Mouse (Mus musculus): ENCODE results near the gene Tmem246. TPM values are rescaled to one million over a fixed set of nuclear protein-coding genes. Genes with fewer than 3 reads are reported as not detected.

The Tmem246 gene
- total and polyA plus RNA-seq, 2 experiments from 2014 or later: 164 to 193 TPM

- H3K9me3 ChIP-seq (ENCODE audit: low read length): no peaks in the 10 kb centered on the region
- DNase-seq (ENCODE audit: low spot score) (no peak), ATAC-seq (ENCODE audit: low FRiP score) (no peak)
- no peaks in the 10 kb centered on the region for H3K4me1 ChIP-seq (ENCODE audit: insufficient read depth, low read length)
- no peaks in the 10 kb centered on the region for H3K27me3 ChIP-seq (ENCODE audit: insufficient read depth, low read length)
- H3K27ac ChIP-seq (ENCODE audit: low read depth, low read length): no peak overlapping the region
- H3K36me3 ChIP-seq (ENCODE audit: insufficient read depth, low read length): peaks cover 21% of the 10 kb centered on the region
- H3K4me2 ChIP-seq (ENCODE audit: low read depth, low read length, poor library complexity, severe bottlenecking): no peak overlapping the region
- H3K4me3 ChIP-seq (ENCODE audit: low read depth, low read length): no peak overlapping the region
- TF ChIP-seq CTCF (IDR thresholded peaks at IDR 0.05): no peak
- 78% methylated on average over 2 of the region's 2 CpGs for WGBS
- no peak overlapping the region for H3K9ac ChIP-seq (replicated peaks; ENCODE audit: low read length, poor library complexity, severe bottlenecking)
Measured at GRCm38 (mm10) chr4:49590152-49590551, 7.5 kb downstream of the Tmem246 start.

GRCm38 (mm10) chr4:49586811-49587210 lies 10.9 kb downstream of the Tmem246 start:
- Histone ChIP-seq H3K27ac (ENCODE audit: low read depth, low read length) (no peak overlapping the region), H3K4me2 (ENCODE audit: low read depth, low read length, poor library complexity, severe bottlenecking) (no peak overlapping the region), H3K4me1 (ENCODE audit: insufficient read depth, low read length) (no peaks in the 10 kb centered on the region), H3K27me3 (ENCODE audit: insufficient read depth, low read length) (no peaks in the 10 kb centered on the region), H3K36me3 (ENCODE audit: insufficient read depth, low read length) (peaks cover 26% of the 10 kb centered on the region), H3K9ac (replicated peaks; ENCODE audit: low read length, poor library complexity, severe bottlenecking) (no peak overlapping the region), H3K9me3 (ENCODE audit: low read length) (no peaks in the 10 kb centered on the region), H3K4me3 (ENCODE audit: low read depth, low read length) (no peak overlapping the region)
- ATAC-seq (ENCODE audit: low FRiP score) (no peak), DNase-seq (ENCODE audit: low spot score) (no peak)
- whole genome bisulfite sequencing: 94% methylated on average over 10 of the region's 10 CpGs
- no peak for TF ChIP-seq CTCF (IDR thresholded peaks at IDR 0.05)

DNA sequence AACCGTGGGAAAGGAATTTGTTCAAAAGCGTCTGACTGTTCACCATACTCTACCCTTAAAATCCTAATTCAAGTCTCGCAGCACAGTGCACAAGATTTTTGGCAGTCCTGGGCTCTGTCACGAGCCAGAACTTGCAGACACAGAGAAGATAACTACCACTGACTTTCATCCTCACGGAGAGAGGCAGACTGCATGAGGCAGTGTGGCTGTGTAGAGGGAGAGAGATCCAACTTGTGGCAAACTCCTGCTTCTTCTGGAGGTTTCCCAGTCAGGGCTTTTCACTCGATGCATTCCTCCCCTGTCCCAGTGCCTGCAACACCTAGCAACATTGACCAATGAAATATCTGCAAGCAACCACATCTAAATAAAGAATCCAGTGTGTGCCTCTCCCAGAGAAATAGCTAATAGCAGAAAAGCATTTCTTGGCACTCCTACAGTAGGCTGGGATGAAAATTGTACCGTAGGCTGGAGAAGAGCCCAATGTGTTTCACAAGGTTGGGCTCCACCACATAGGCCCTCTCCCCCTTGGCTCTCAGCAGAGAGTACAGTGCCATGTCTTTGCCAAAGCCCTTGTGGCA lies 12.1 kb downstream of the Tmem246 start:
- no peak for TF ChIP-seq CTCF (IDR thresholded peaks at IDR 0.05)
- no peak overlapping the region for H3K9ac ChIP-seq (replicated peaks; ENCODE audit: low read length, poor library complexity, severe bottlenecking)
- H3K36me3 ChIP-seq (ENCODE audit: insufficient read depth, low read length): peaks cover 33% of the 10 kb centered on the region
- H3K27ac ChIP-seq (ENCODE audit: low read depth, low read length): no peak overlapping the region
- H3K4me1 ChIP-seq (ENCODE audit: insufficient read depth, low read length): no peaks in the 10 kb centered on the region
- no peaks in the 10 kb centered on the region for H3K9me3 ChIP-seq (ENCODE audit: low read length)
- no peaks in the 10 kb centered on the region for H3K27me3 ChIP-seq (ENCODE audit: insufficient read depth, low read length)
- ATAC-seq (ENCODE audit: low FRiP score) (0 out of 2 replicates have a peak, but pooled peaks have one; percentile 36), DNase-seq (ENCODE audit: low spot score) (peak; percentile 36)
- 85% methylated on average over 7 of the region's 7 CpGs for WGBS
- H3K4me2 ChIP-seq (ENCODE audit: low read depth, low read length, poor library complexity, severe bottlenecking): no peak overlapping the region
- no peak overlapping the region for H3K4me3 ChIP-seq (ENCODE audit: low read depth, low read length)

- no peaks in the 10 kb centered on the region for H3K9me3 ChIP-seq (ENCODE audit: low read length)
- no peak overlapping the region for H3K9ac ChIP-seq (replicated peaks; ENCODE audit: low read length, poor library complexity, severe bottlenecking)
- peak; percentile 23 for DNase-seq (ENCODE audit: low spot score)
- TF ChIP-seq CTCF (IDR thresholded peaks at IDR 0.05): no peak
- H3K4me1 ChIP-seq (ENCODE audit: insufficient read depth, low read length): no peaks in the 10 kb centered on the region
- no peaks in the 10 kb centered on the region for H3K27me3 ChIP-seq (ENCODE audit: insufficient read depth, low read length)
- H3K4me2 ChIP-seq (ENCODE audit: low read depth, low read length, poor library complexity, severe bottlenecking): no peak overlapping the region
- H3K4me3 ChIP-seq (ENCODE audit: low read depth, low read length): no peak overlapping the region
- H3K27ac ChIP-seq (ENCODE audit: low read depth, low read length): no peak overlapping the region
- no peak for ATAC-seq (ENCODE audit: low FRiP score)
- WGBS: 55% methylated on average over 14 of the region's 14 CpGs
- peaks cover 33% of the 10 kb centered on the region for H3K36me3 ChIP-seq (ENCODE audit: insufficient read depth, low read length)
Measured at GRCm38 (mm10) chr4:49583965-49584831, 13.5 kb downstream of the Tmem246 start.

DNA sequence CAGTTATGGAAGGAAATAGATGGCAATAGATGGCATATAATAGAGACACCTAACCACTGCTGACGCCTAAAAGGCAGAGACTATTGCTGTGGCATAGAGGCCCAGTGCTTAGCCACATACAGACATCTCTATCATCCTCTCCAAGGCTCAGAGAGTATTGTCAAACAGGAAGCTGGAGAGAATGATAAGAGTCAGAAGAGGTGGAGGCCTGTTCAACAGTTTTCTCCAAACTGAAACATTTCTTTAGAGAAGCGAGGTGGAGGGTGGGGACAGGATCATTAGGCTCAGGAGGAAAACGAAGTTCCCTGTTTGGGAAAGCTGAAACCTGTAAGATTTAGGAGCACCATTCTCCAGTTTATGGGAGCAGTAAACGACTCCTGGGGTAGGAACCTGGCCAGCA lies 16.4 kb downstream of the Tmem246 start:
- no peak for TF ChIP-seq CTCF (IDR thresholded peaks at IDR 0.05)
- Histone ChIP-seq H3K9me3 (ENCODE audit: low read length) (no peaks in the 10 kb centered on the region), H3K36me3 (ENCODE audit: insufficient read depth, low read length) (peaks cover 24% of the 10 kb centered on the region), H3K4me2 (ENCODE audit: low read depth, low read length, poor library complexity, severe bottlenecking) (no peak overlapping the region), H3K4me1 (ENCODE audit: insufficient read depth, low read length) (no peaks in the 10 kb centered on the region), H3K27me3 (ENCODE audit: insufficient read depth, low read length) (no peaks in the 10 kb centered on the region), H3K4me3 (ENCODE audit: low read depth, low read length) (no peak overlapping the region), H3K9ac (replicated peaks; ENCODE audit: low read length, poor library complexity, severe bottlenecking) (no peak overlapping the region), H3K27ac (ENCODE audit: low read depth, low read length) (no peak overlapping the region)
- ATAC-seq (ENCODE audit: low FRiP score): no peak
- no peak for DNase-seq (ENCODE audit: low spot score)
- WGBS: 67% methylated on average over 4 of the region's 4 CpGs

GRCm38 (mm10) chr4:49572194-49572593 lies 25.5 kb downstream of the Tmem246 start:
- no peak overlapping the region for H3K4me2 ChIP-seq (ENCODE audit: low read depth, low read length, poor library complexity, severe bottlenecking)
- H3K4me3 ChIP-seq (ENCODE audit: low read depth, low read length): no peak overlapping the region
- ATAC-seq (ENCODE audit: low FRiP score) (no peak), DNase-seq (ENCODE audit: low spot score) (no peak)
- H3K36me3 ChIP-seq (ENCODE audit: insufficient read depth, low read length): no peaks in the 10 kb centered on the region
- H3K9ac ChIP-seq (replicated peaks; ENCODE audit: low read length, poor library complexity, severe bottlenecking): no peak overlapping the region
- H3K27me3 ChIP-seq (ENCODE audit: insufficient read depth, low read length): no peaks in the 10 kb centered on the region
- no peaks in the 10 kb centered on the region for H3K4me1 ChIP-seq (ENCODE audit: insufficient read depth, low read length)
- 87% methylated on average over 4 of the region's 4 CpGs for WGBS
- H3K9me3 ChIP-seq (ENCODE audit: low read length): no peaks in the 10 kb centered on the region
- no peak overlapping the region for H3K27ac ChIP-seq (ENCODE audit: low read depth, low read length)
- no peak for TF ChIP-seq CTCF (IDR thresholded peaks at IDR 0.05)
